Mouse (Mus musculus) C2C12 (cell line): ENCODE results near the gene Sypl. TPM values are rescaled to one million over a fixed set of nuclear protein-coding genes. Genes with fewer than 3 reads are reported as not detected.

Source experiments
- H3K27me3 ChIP-seq: one replicate; pipeline ENCODE4 v1.6.1; 2011; ENCODE audit not compliant: control insufficient read depth, insufficient read depth, insufficient read length
- H3K36me3 ChIP-seq: one replicate; pipeline ENCODE4 v1.6.1; 2011; ENCODE audit not compliant: control insufficient read depth, insufficient read depth
- H3K4me3 ChIP-seq: one replicate; pipeline ENCODE4 v1.5.1; 2011; ENCODE audit warnings: mild to moderate bottlenecking, control low read depth; ENCODE audit not compliant: poor library complexity, insufficient read depth, severe bottlenecking
- H3K79me2 ChIP-seq: one replicate; pipeline ENCODE4 v1.6.1; 2011; ENCODE audit not compliant: control insufficient read depth, insufficient read depth
- H3K79me3 ChIP-seq: one replicate; pipeline ENCODE4 v1.6.1; 2011; ENCODE audit warnings: low read depth, control low read depth
- H3ac ChIP-seq: one replicate; pipeline ENCODE3; 2011; ENCODE audit warnings: low read depth; ENCODE audit not compliant: control insufficient read depth, insufficient read length
- CEBPB ChIP-seq: IDR thresholded peaks from one replicate; pipeline ENCODE4 v1.6.1; 2011; ENCODE audit warnings: low read depth, mild to moderate bottlenecking, control low read depth, moderate library complexity
- CTCF ChIP-seq: IDR thresholded peaks from one replicate; pipeline ENCODE4 v1.5.1; 2011; ENCODE audit not compliant: control insufficient read depth, insufficient read depth, insufficient read length
- FOSL1 ChIP-seq: IDR thresholded peaks from one replicate; pipeline ENCODE4 v1.8.0; 2011; ENCODE audit warnings: mild to moderate bottlenecking, low read length; ENCODE audit not compliant: poor library complexity, insufficient read depth, severe bottlenecking
- MAX ChIP-seq: IDR thresholded peaks from one replicate; pipeline ENCODE4 v1.6.1; 2011; ENCODE audit warnings: mild to moderate bottlenecking, control low read depth
- MYOD1 ChIP-seq: IDR thresholded peaks from one replicate; pipeline ENCODE4 v1.6.1; 2011; ENCODE audit warnings: low read depth; ENCODE audit not compliant: control insufficient read depth, insufficient read length
- MYOG ChIP-seq: IDR thresholded peaks from one replicate; pipeline ENCODE4 v1.6.1; 2011; ENCODE audit not compliant: control insufficient read depth, insufficient read length; ENCODE audit errors: extremely low read depth
- USF1 ChIP-seq: IDR thresholded peaks from one replicate; pipeline ENCODE4 v1.6.1; 2011; ENCODE audit warnings: low read depth, mild to moderate bottlenecking, control low read depth, moderate library complexity
- polyA plus RNA-seq: library from polyadenylated mRNA; unstranded; fragments of >200 nt; fragmentation: generic; extraction: Trizol; gene quantifications from one replicate; pipeline ENCODE4 v1.2.1, GENCODE M21; 2012; ENCODE audit warnings: missing spikeins

Sypl gene
- polyA plus RNA-seq, 1 experiment: 37.0 TPM

- no peaks in the 10 kb centered on the region for H3K27me3 ChIP-seq
- no peak overlapping the region for H3ac ChIP-seq
- TF ChIP-seq CEBPB (no peak), MAX (no peak), MYOG (no peak), CTCF (no peak), FOSL1 (no peak), MYOD1 (no peak), USF1 (no peak)
- no peaks in the 10 kb centered on the region for H3K79me2 ChIP-seq
- H3K79me3 ChIP-seq: no peaks in the 10 kb centered on the region
- no peaks in the 10 kb centered on the region for H3K36me3 ChIP-seq
- H3K4me3 ChIP-seq: no peak overlapping the region
These were observed 64.9 kb downstream of the Sypl start for GRCm38 (mm10) chr12:33018601-33019000.

GRCm38 (mm10) chr12:33020011-33020410, 66.3 kb downstream of the Sypl start:
- H3K79me2 ChIP-seq: no peaks in the 10 kb centered on the region
- H3K36me3 ChIP-seq: no peaks in the 10 kb centered on the region
- TF ChIP-seq FOSL1 (peak; percentile 41), CEBPB (no peak), CTCF (no peak), MAX (peak; percentile 41), MYOG (no peak), MYOD1 (peak; percentile 7), USF1 (no peak)
- H3K27me3 ChIP-seq: no peaks in the 10 kb centered on the region
- no peak overlapping the region for H3ac ChIP-seq
- H3K4me3 ChIP-seq: no peak overlapping the region
- no peaks in the 10 kb centered on the region for H3K79me3 ChIP-seq

- Histone ChIP-seq H3K79me3 (no peaks in the 10 kb centered on the region), H3K27me3 (no peaks in the 10 kb centered on the region), H3K79me2 (no peaks in the 10 kb centered on the region), H3ac (no peak overlapping the region), H3K4me3 (no peak overlapping the region), H3K36me3 (no peaks in the 10 kb centered on the region)
- TF ChIP-seq USF1: no peak
- TF ChIP-seq CEBPB: no peak
- TF ChIP-seq MYOG: no peak
- TF ChIP-seq FOSL1: no peak
- TF ChIP-seq MAX: no peak
- TF ChIP-seq MYOD1: no peak
- no peak for TF ChIP-seq CTCF
These were observed 67.4 kb downstream of the Sypl start for GRCm38 (mm10) chr12:33021140-33021539.

- Histone ChIP-seq H3K79me3 (no peaks in the 10 kb centered on the region), H3K4me3 (no peak overlapping the region), H3K27me3 (no peaks in the 10 kb centered on the region), H3K36me3 (no peaks in the 10 kb centered on the region), H3ac (no peak overlapping the region), H3K79me2 (no peaks in the 10 kb centered on the region)
- no peak for TF ChIP-seq FOSL1
- no peak for TF ChIP-seq MYOD1
- TF ChIP-seq CEBPB: no peak
- TF ChIP-seq CTCF: no peak
- no peak for TF ChIP-seq MYOG
- no peak for TF ChIP-seq MAX
- no peak for TF ChIP-seq USF1
These were observed 68.1 kb downstream of the Sypl start for GRCm38 (mm10) chr12:33021751-33022150.

GRCm38 (mm10) chr12:33024524-33024923, 70.8 kb downstream of the Sypl start:
- Histone ChIP-seq H3ac (no peak overlapping the region), H3K79me3 (no peaks in the 10 kb centered on the region), H3K27me3 (no peaks in the 10 kb centered on the region), H3K79me2 (no peaks in the 10 kb centered on the region), H3K36me3 (no peaks in the 10 kb centered on the region), H3K4me3 (no peak overlapping the region)
- TF ChIP-seq CEBPB (no peak), CTCF (no peak), MYOG (no peak), USF1 (no peak), MYOD1 (no peak), MAX (no peak), FOSL1 (no peak)

GRCm38 (mm10) chr12:33027093-33027492, 73.4 kb downstream of the Sypl start:
- Histone ChIP-seq H3K79me2 (no peaks in the 10 kb centered on the region), H3K27me3 (no peaks in the 10 kb centered on the region), H3K4me3 (no peak overlapping the region), H3ac (no peak overlapping the region), H3K36me3 (no peaks in the 10 kb centered on the region), H3K79me3 (no peaks in the 10 kb centered on the region)
- TF ChIP-seq CTCF: peak; percentile 70
- no peak for TF ChIP-seq MAX
- no peak for TF ChIP-seq MYOD1
- no peak for TF ChIP-seq MYOG
